Mouse (Mus musculus): Measurements from ENCODE around the gene Eomes. TPM values are rescaled to one million over a fixed set of nuclear protein-coding genes. Genes with fewer than 3 reads are reported as not detected.

Eomes gene
- polyA plus RNA-seq, 1 experiment from 2014 or later, result 0.08 TPM

GRCm38 (mm10) chr9:118506404-118507231 lies 28.6 kb downstream of the Eomes start:
- Histone ChIP-seq H3K4me3 (peak overlapping the region; percentile 93), H3K27ac (replicated peaks) (peak overlapping the region; percentile 78), H3K9ac (peak overlapping the region; percentile 95), H3K4me2 (peak overlapping the region; percentile 99), H3K4me1 (replicated peaks) (peaks cover 44% of the 10 kb centered on the region), H3K27me3 (no peaks in the 10 kb centered on the region), H3K9me3 (no peaks in the 10 kb centered on the region), H3K36me3 (0 out of 2 replicates have a peak, but pooled peaks cover 5% of the 10 kb centered on the region)
- under 1% methylated on average over 57 of the region's 57 CpGs for WGBS
- ATAC-seq (ENCODE audit: low read depth), result peak; percentile 72

- no peak overlapping the region for H3K27ac ChIP-seq (replicated peaks)
- H3K9me3 ChIP-seq, result no peaks in the 10 kb centered on the region
- H3K27me3 ChIP-seq, result no peaks in the 10 kb centered on the region
- H3K9ac ChIP-seq, result peak overlapping the region; percentile 55
- H3K4me2 ChIP-seq, result peak overlapping the region; percentile 99
- 79% methylated on average over 6 of the region's 6 CpGs for WGBS
- H3K4me1 ChIP-seq (replicated peaks), result peaks cover 45% of the 10 kb centered on the region
- H3K36me3 ChIP-seq, result 0 out of 2 replicates have a peak, but pooled peaks cover 5% of the 10 kb centered on the region
- ATAC-seq (ENCODE audit: low read depth), result no peak
- H3K4me3 ChIP-seq, result peak overlapping the region; percentile 93
These were observed 29.5 kb downstream of the Eomes start for GRCm38 (mm10) chr9:118507552-118507951.

- Histone ChIP-seq H3K27me3 (no peaks in the 10 kb centered on the region), H3K4me3 (no peak overlapping the region), H3K36me3 (0 out of 2 replicates have a peak, but pooled peaks cover 5% of the 10 kb centered on the region), H3K9me3 (no peaks in the 10 kb centered on the region), H3K4me1 (replicated peaks) (peaks cover 45% of the 10 kb centered on the region), H3K27ac (replicated peaks) (no peak overlapping the region), H3K4me2 (no peak overlapping the region), H3K9ac (peak overlapping the region; percentile 42; the same call in 1 of the 2 replicates)
- WGBS, result 88% methylated on average over 7 of the region's 7 CpGs
- no peak for ATAC-seq (ENCODE audit: low read depth)
These were observed 30.6 kb downstream of the Eomes start for GRCm38 (mm10) chr9:118508601-118509000.

- no peak overlapping the region for H3K27ac ChIP-seq (replicated peaks)
- H3K9me3 ChIP-seq, result no peaks in the 10 kb centered on the region
- H3K36me3 ChIP-seq, result peaks cover 24% of the 10 kb centered on the region
- H3K4me3 ChIP-seq, result no peak overlapping the region
- no peaks in the 10 kb centered on the region for H3K27me3 ChIP-seq
- WGBS, result 81% methylated on average over 15 of the region's 15 CpGs
- peaks cover 45% of the 10 kb centered on the region for H3K4me1 ChIP-seq (replicated peaks)
- ATAC-seq (ENCODE audit: low read depth), result no peak
- H3K4me2 ChIP-seq, result no peak overlapping the region
- no peak overlapping the region for H3K9ac ChIP-seq
These were observed 33.1 kb downstream of the Eomes start for GRCm38 (mm10) chr9:118510941-118511690.

GRCm38 (mm10) chr9:118512681-118513233 lies 34.7 kb downstream of the Eomes start:
- ATAC-seq (ENCODE audit: low read depth), result no peak
- Histone ChIP-seq H3K27ac (replicated peaks) (no peak overlapping the region), H3K4me2 (no peak overlapping the region), H3K9ac (no peak overlapping the region), H3K27me3 (no peaks in the 10 kb centered on the region), H3K4me3 (no peak overlapping the region), H3K9me3 (no peaks in the 10 kb centered on the region), H3K36me3 (peaks cover 29% of the 10 kb centered on the region), H3K4me1 (replicated peaks) (peaks cover 34% of the 10 kb centered on the region)
- 89% methylated on average over 3 of the region's 3 CpGs for WGBS

- peaks cover 22% of the 10 kb centered on the region; the same call in 1 of the 2 replicates for H3K4me1 ChIP-seq (replicated peaks)
- no peak overlapping the region for H3K9ac ChIP-seq
- peaks cover 28% of the 10 kb centered on the region for H3K36me3 ChIP-seq
- no peak overlapping the region for H3K4me3 ChIP-seq
- no peak overlapping the region for H3K27ac ChIP-seq (replicated peaks)
- WGBS, result 95% methylated on average over 6 of the region's 6 CpGs
- H3K27me3 ChIP-seq, result no peaks in the 10 kb centered on the region
- H3K9me3 ChIP-seq, result no peaks in the 10 kb centered on the region
- ATAC-seq (ENCODE audit: low read depth), result no peak
- no peak overlapping the region for H3K4me2 ChIP-seq
These were observed 37.5 kb downstream of the Eomes start for GRCm38 (mm10) chr9:118515476-118515875.

GRCm38 (mm10) chr9:118516162-118516561 lies 38.1 kb downstream of the Eomes start:
- Histone ChIP-seq H3K27ac (replicated peaks) (no peak overlapping the region), H3K36me3 (peaks cover 24% of the 10 kb centered on the region), H3K4me3 (no peak overlapping the region), H3K9ac (no peak overlapping the region), H3K4me1 (replicated peaks) (peaks cover 22% of the 10 kb centered on the region; the same call in 1 of the 2 replicates), H3K27me3 (no peaks in the 10 kb centered on the region), H3K4me2 (no peak overlapping the region), H3K9me3 (no peaks in the 10 kb centered on the region)
- ATAC-seq (ENCODE audit: low read depth), result no peak
- 96% methylated on average over 3 of the region's 3 CpGs for WGBS

- Histone ChIP-seq H3K9me3 (no peaks in the 10 kb centered on the region), H3K4me1 (replicated peaks) (peaks cover 16% of the 10 kb centered on the region; the same call in 1 of the 2 replicates), H3K4me2 (no peak overlapping the region), H3K36me3 (peaks cover 24% of the 10 kb centered on the region), H3K27me3 (no peaks in the 10 kb centered on the region), H3K27ac (replicated peaks) (no peak overlapping the region), H3K4me3 (no peak overlapping the region), H3K9ac (no peak overlapping the region)
- no peak for ATAC-seq (ENCODE audit: low read depth)
- 80% methylated on average over 6 of the region's 8 CpGs for WGBS
These were observed 39.6 kb downstream of the Eomes start for GRCm38 (mm10) chr9:118517619-118518018.

- Histone ChIP-seq H3K27ac (replicated peaks) (no peak overlapping the region), H3K27me3 (no peaks in the 10 kb centered on the region), H3K9ac (no peak overlapping the region), H3K4me2 (no peak overlapping the region), H3K9me3 (no peaks in the 10 kb centered on the region), H3K4me1 (replicated peaks) (peaks cover 16% of the 10 kb centered on the region; the same call in 1 of the 2 replicates), H3K36me3 (peaks cover 27% of the 10 kb centered on the region), H3K4me3 (no peak overlapping the region)
- ATAC-seq (ENCODE audit: low read depth), result no peak
- WGBS, result 73% methylated on average over 8 of the region's 8 CpGs
These were observed 41.1 kb downstream of the Eomes start for GRCm38 (mm10) chr9:118519101-118519500.

- H3K36me3 ChIP-seq, result peaks cover 29% of the 10 kb centered on the region
- 62% methylated on average over 8 of the region's 8 CpGs for WGBS
- no peak overlapping the region for H3K4me2 ChIP-seq
- H3K4me1 ChIP-seq (replicated peaks), result peaks cover 16% of the 10 kb centered on the region; the same call in 1 of the 2 replicates
- H3K9me3 ChIP-seq, result no peaks in the 10 kb centered on the region
- no peak overlapping the region for H3K9ac ChIP-seq
- no peak for ATAC-seq (ENCODE audit: low read depth)
- no peak overlapping the region for H3K4me3 ChIP-seq
- no peak overlapping the region for H3K27ac ChIP-seq (replicated peaks)
- H3K27me3 ChIP-seq, result no peaks in the 10 kb centered on the region
These were observed 42.0 kb downstream of the Eomes start for GRCm38 (mm10) chr9:118520011-118520410.

GRCm38 (mm10) chr9:118520858-118521257 lies 42.8 kb downstream of the Eomes start:
- Histone ChIP-seq H3K9me3 (no peaks in the 10 kb centered on the region), H3K27ac (replicated peaks) (no peak overlapping the region), H3K36me3 (peaks cover 26% of the 10 kb centered on the region), H3K4me1 (replicated peaks) (peaks cover 16% of the 10 kb centered on the region; the same call in 1 of the 2 replicates), H3K9ac (no peak overlapping the region), H3K4me2 (no peak overlapping the region), H3K4me3 (no peak overlapping the region), H3K27me3 (no peaks in the 10 kb centered on the region)
- ATAC-seq (ENCODE audit: low read depth), result no peak
- WGBS, result 33% methylated on average over 3 of the region's 3 CpGs

- H3K27ac ChIP-seq (replicated peaks), result no peak overlapping the region
- no peak overlapping the region for H3K4me3 ChIP-seq
- H3K36me3 ChIP-seq, result peaks cover 29% of the 10 kb centered on the region
- H3K27me3 ChIP-seq, result no peaks in the 10 kb centered on the region
- no peak for ATAC-seq (ENCODE audit: low read depth)
- H3K9me3 ChIP-seq, result no peaks in the 10 kb centered on the region
- 74% methylated on average over 8 of the region's 8 CpGs for WGBS
- no peak overlapping the region for H3K9ac ChIP-seq
- H3K4me2 ChIP-seq, result no peak overlapping the region
- peaks cover 16% of the 10 kb centered on the region; the same call in 1 of the 2 replicates for H3K4me1 ChIP-seq (replicated peaks)
These were observed 43.6 kb downstream of the Eomes start for GRCm38 (mm10) chr9:118521659-118522058.

All from neural tube, embryonic 13.5 days (tissue).